In genomic region chr4:88543649-88544234, GRCm38 (mm10) we compare ENCODE assay signal across 7 mouse cellular contexts. TPM values are rescaled to one million over a fixed set of nuclear protein-coding genes. Genes with fewer than 3 reads are reported as not detected.
DNase-seq lines count a peak whose midpoint lies in the region; ATAC-seq and TF ChIP-seq lines count a peak whose summit lies in the region.

No protein-coding gene starts in this region.

- 29% methylated on average over 2 of the region's 2 CpGs for WGBS in midbrain, embryonic 15.5 days

- H3K9ac ChIP-seq in midbrain, embryonic 15.5 days: no peak overlapping the region

- H3K27ac ChIP-seq in cortical plate, adult 2 months (ENCODE audit: insufficient read depth, low read length): no peak overlapping the region
- no peak overlapping the region for H3K27ac ChIP-seq in midbrain, embryonic 15.5 days

- H3K27me3 ChIP-seq in midbrain, embryonic 15.5 days (replicated peaks): no peaks in the 10 kb centered on the region

- no peak overlapping the region for H3K4me3 ChIP-seq in cortical plate, adult 2 months (ENCODE audit: insufficient read depth, low read length)
- H3K4me3 ChIP-seq in midbrain, embryonic 15.5 days: no peak overlapping the region

- peak; percentile 15 to 80 for DNase-seq in layer of hippocampus, postnatal 14 days (ENCODE audit: low spot score in 2 of 2)
- no peak for DNase-seq in layer of hippocampus, adult 9-11 months
- peak; percentile 56 for DNase-seq in MEL-GATA-1-ER (ENCODE audit: extremely low read depth, low read depth)
- DNase-seq in ovary, adult 18-20 months (ENCODE audit: low spot score): no peak

- no peaks in the 10 kb centered on the region for H3K36me3 ChIP-seq in midbrain, embryonic 15.5 days (replicated peaks)

- TF ChIP-seq CTCF in cortical plate, adult 2 months (IDR thresholded peaks at IDR 0.05; ENCODE audit: extremely low read depth, insufficient read depth, low read length): peak; percentile 39

- no peaks in the 10 kb centered on the region for H3K4me1 ChIP-seq in cortical plate, adult 2 months (ENCODE audit: control insufficient read depth, insufficient read depth, low read length)
- H3K4me1 ChIP-seq in midbrain, embryonic 15.5 days: no peaks in the 10 kb centered on the region

- TF ChIP-seq POLR2A in cortical plate, adult 2 months (IDR thresholded peaks at IDR 0.05; ENCODE audit: extremely low read depth, insufficient read depth, low read length): no peak

- no peak overlapping the region for H3K4me2 ChIP-seq in midbrain, embryonic 15.5 days

- peak; percentile 91 for ATAC-seq in inflammation-experienced regulatory T-cells, adult 6 months
- ATAC-seq in midbrain, embryonic 15.5 days (replicated peaks): peak; percentile 88

- no peaks in the 10 kb centered on the region for H3K9me3 ChIP-seq in midbrain, embryonic 15.5 days

RNA-seq across cellular contexts. Expression of gene Ifna15, which starts 14.3 kb away (rescaled TPM):
- not detected for total RNA-seq in layer of hippocampus, postnatal 14 days (2021)
- not detected in 2 replicates for polyA plus RNA-seq in cortical plate, adult 2 months (2012; rRNA removed)
- polyA plus RNA-seq in inflammation-experienced regulatory T-cells, adult 6 months (2017; shearing (Covaris generic)): not detected
- not detected in 2 replicates for polyA plus RNA-seq in midbrain, embryonic 15.5 days (2015; fragmentation: Nextera tagmentation; extraction: Ambion mirVana)

RNA-seq across cellular contexts. Expression of gene Ifnb1, which starts 21.2 kb away (rescaled TPM):
- total RNA-seq in layer of hippocampus, postnatal 14 days (2021): not detected
- polyA plus RNA-seq in cortical plate, adult 2 months (2012; rRNA removed): not detected in 2 replicates
- polyA plus RNA-seq in inflammation-experienced regulatory T-cells, adult 6 months (2017; shearing (Covaris generic)): not detected
- not detected in 2 replicates for polyA plus RNA-seq in midbrain, embryonic 15.5 days (2015; fragmentation: Nextera tagmentation; extraction: Ambion mirVana)

RNA-seq across cellular contexts. Expression of gene Ifna14, which starts 27.9 kb away (rescaled TPM):
- not detected for total RNA-seq in layer of hippocampus, postnatal 14 days (2021)
- not detected in 2 replicates for polyA plus RNA-seq in cortical plate, adult 2 months (2012; rRNA removed)
- not detected for polyA plus RNA-seq in inflammation-experienced regulatory T-cells, adult 6 months (2017; shearing (Covaris generic))
- polyA plus RNA-seq in midbrain, embryonic 15.5 days (2015; fragmentation: Nextera tagmentation; extraction: Ambion mirVana): not detected in 2 replicates

RNA-seq across cellular contexts. Expression of gene Ifna9, which starts 48.4 kb away (rescaled TPM):
- total RNA-seq in layer of hippocampus, postnatal 14 days (2021): not detected
- polyA plus RNA-seq in cortical plate, adult 2 months (2012; rRNA removed): not detected in 2 replicates
- not detected for polyA plus RNA-seq in inflammation-experienced regulatory T-cells, adult 6 months (2017; shearing (Covaris generic))
- polyA plus RNA-seq in midbrain, embryonic 15.5 days (2015; fragmentation: Nextera tagmentation; extraction: Ambion mirVana): not detected in 2 replicates

RNA-seq across cellular contexts. Expression of gene Ifna12, which starts 59.4 kb away (rescaled TPM):
- total RNA-seq in layer of hippocampus, postnatal 14 days (2021): not detected
- polyA plus RNA-seq in cortical plate, adult 2 months (2012; rRNA removed): not detected in 2 replicates
- polyA plus RNA-seq in inflammation-experienced regulatory T-cells, adult 6 months (2017; shearing (Covaris generic)): not detected
- not detected in 2 replicates for polyA plus RNA-seq in midbrain, embryonic 15.5 days (2015; fragmentation: Nextera tagmentation; extraction: Ambion mirVana)

Comparison
In these comparisons a context has a peak if more than half of its experiments do, and no peak if none do; other contexts are left out.
1. DNase-seq: peak in layer of hippocampus, postnatal 14 days (2 of 2) and MEL-GATA-1-ER (single experiment); none in layer of hippocampus, adult 9-11 months (single experiment) and ovary, adult 18-20 months (single experiment).